Mouse (Mus musculus) heart, adult 2 months (tissue): ENCODE measurements around the gene 2810408A11Rik.
"Not testable (repeated sequence)": the region's sequence is repeated elsewhere in the genome, so short reads cannot be mapped to it uniquely, and the experiment has no call there.

Source experiments
- CTCF ChIP-seq: fragments of 200-600 bp; IDR thresholded peaks from 2 replicates; pipeline ENCODE4 v1.8.1; 2022; ENCODE audit warnings: antibody characterized with exemption, mild to moderate bottlenecking, moderate library complexity
- EP300 ChIP-seq: fragments of 200-500 bp; IDR thresholded peaks from 2 replicates; pipeline ENCODE4 v1.6.1; 2011; ENCODE audit warnings: low read depth, low read length, control low read depth; ENCODE audit not compliant: insufficient read depth
- POLR2A ChIP-seq: fragments of 200-500 bp; IDR thresholded peaks from 2 replicates; pipeline ENCODE4 v1.6.1; 2011; ENCODE audit warnings: mild to moderate bottlenecking, low read depth, low read length, control low read depth; ENCODE audit not compliant: insufficient read depth

DNA sequence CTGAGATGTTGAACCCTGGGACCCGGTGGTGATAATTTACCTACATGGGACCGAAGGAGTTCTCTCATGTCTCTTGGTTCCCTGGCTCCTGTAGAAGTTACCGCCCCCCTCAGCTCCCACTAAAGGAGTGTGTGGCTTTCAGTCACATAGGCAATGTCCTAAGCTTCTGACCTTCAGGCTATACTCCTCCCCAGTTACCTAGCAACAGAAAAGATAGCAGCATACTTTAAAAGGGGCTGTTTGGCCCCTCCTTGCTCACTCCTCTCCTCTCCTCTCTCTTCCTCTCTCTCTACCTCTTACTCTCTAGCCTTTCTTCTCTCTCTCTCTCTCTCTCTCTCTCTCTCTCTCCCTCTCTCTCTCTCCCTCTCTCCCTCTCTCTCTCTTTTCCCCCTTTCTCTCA lies 37.1 kb downstream of the 2810408A11Rik start:
- not testable (repeated sequence) for TF ChIP-seq CTCF, POLR2A, EP300
